Mouse (Mus musculus) myocyte (in vitro differentiated cells): ENCODE data around the gene Acox1. TPM values are rescaled to one million over a fixed set of nuclear protein-coding genes. Genes with fewer than 3 reads are reported as not detected.

Source experiments
- H3K27me3 ChIP-seq: one replicate; pipeline ENCODE4 v1.6.1; 2011; ENCODE audit not compliant: control insufficient read depth, insufficient read depth, insufficient read length
- H3K36me3 ChIP-seq: one replicate; pipeline ENCODE4 v1.6.1; 2011; ENCODE audit not compliant: control insufficient read depth, insufficient read depth
- H3K4me2 ChIP-seq: one replicate; pipeline ENCODE4 v1.6.1; 2011; ENCODE audit warnings: low read depth, control low read depth
- H3K4me3 ChIP-seq: one replicate; pipeline ENCODE4 v1.5.1; 2011; ENCODE audit warnings: mild to moderate bottlenecking, control low read depth, moderate library complexity
- H3K79me2 ChIP-seq: one replicate; pipeline ENCODE4 v1.6.1; 2011; ENCODE audit not compliant: control insufficient read depth, insufficient read depth
- H3ac ChIP-seq: one replicate; pipeline ENCODE4 v1.6.1; 2011; ENCODE audit not compliant: control insufficient read depth, insufficient read length
- CEBPB ChIP-seq: IDR thresholded peaks from 2 replicates; pipeline ENCODE4 v1.6.1; 2011; ENCODE audit warnings: mild to moderate bottlenecking, moderate library complexity; ENCODE audit not compliant: poor library complexity, insufficient read depth, severe bottlenecking
- E2F4 ChIP-seq: IDR thresholded peaks from one replicate; pipeline ENCODE4 v1.6.1; 2011; ENCODE audit warnings: mild to moderate bottlenecking, control low read depth, moderate library complexity; ENCODE audit not compliant: insufficient read depth
- MAX ChIP-seq: IDR thresholded peaks from one replicate; pipeline ENCODE4 v1.6.1; 2011; ENCODE audit warnings: low read depth, mild to moderate bottlenecking, control low read depth
- MYOD1 ChIP-seq, 3 experiments: IDR thresholded peaks; one replicate each; pipeline ENCODE4 v1.6.1; 2011; ENCODE audit warnings: control low read depth in 2 of 3, low read depth in 2 of 3, mild to moderate bottlenecking in 2 of 3, moderate library complexity in 1 of 3; ENCODE audit not compliant: insufficient read length in 2 of 3, control insufficient read depth in 1 of 3
- MYOG ChIP-seq, 3 experiments: IDR thresholded peaks; one replicate each; pipeline ENCODE4 v1.6.1; 2011; ENCODE audit warnings: control low read depth in 2 of 3, low read depth in 2 of 3, mild to moderate bottlenecking in 2 of 3; ENCODE audit not compliant: insufficient read length in 2 of 3, control insufficient read depth in 1 of 3, insufficient read depth in 1 of 3
- POLR2A ChIP-seq: IDR thresholded peaks from one replicate; pipeline ENCODE4 v1.6.1; 2011; ENCODE audit warnings: low read depth, mild to moderate bottlenecking, control low read depth, moderate library complexity; ENCODE audit not compliant: insufficient read length
- POLR2AphosphoS2 ChIP-seq: IDR thresholded peaks from one replicate; pipeline ENCODE4 v1.6.1; 2011; ENCODE audit warnings: low read depth, control low read depth; ENCODE audit not compliant: insufficient read length
- REST ChIP-seq: IDR thresholded peaks from one replicate; pipeline ENCODE4 v1.6.1; 2011; ENCODE audit warnings: mild to moderate bottlenecking, control low read depth, moderate library complexity; ENCODE audit not compliant: insufficient read depth, insufficient read length
- SRF ChIP-seq: IDR thresholded peaks from one replicate; pipeline ENCODE4 v1.6.1; 2011; ENCODE audit warnings: low read depth; ENCODE audit not compliant: control insufficient read depth, insufficient read length
- TCF12 ChIP-seq: IDR thresholded peaks from one replicate; pipeline ENCODE4 v1.6.1; 2011; ENCODE audit warnings: mild to moderate bottlenecking, control low read depth; ENCODE audit not compliant: poor library complexity, insufficient read depth, severe bottlenecking
- TCF3 ChIP-seq: IDR thresholded peaks from one replicate; pipeline ENCODE4 v1.6.1; 2011; ENCODE audit warnings: low read depth, control low read depth; ENCODE audit not compliant: insufficient read length
- USF1 ChIP-seq: IDR thresholded peaks from one replicate; pipeline ENCODE4 v1.6.1; 2011; ENCODE audit warnings: low read depth, mild to moderate bottlenecking, control low read depth, moderate library complexity
- polyA plus RNA-seq: library from polyadenylated mRNA; unstranded; fragments of >200 nt; fragmentation: generic; extraction: Trizol; gene quantifications from one replicate; pipeline ENCODE4 v1.2.1, GENCODE M21; 2012; ENCODE audit warnings: missing spikeins

Gene Acox1
- polyA plus RNA-seq, 1 experiment = 36.4 TPM

DNA sequence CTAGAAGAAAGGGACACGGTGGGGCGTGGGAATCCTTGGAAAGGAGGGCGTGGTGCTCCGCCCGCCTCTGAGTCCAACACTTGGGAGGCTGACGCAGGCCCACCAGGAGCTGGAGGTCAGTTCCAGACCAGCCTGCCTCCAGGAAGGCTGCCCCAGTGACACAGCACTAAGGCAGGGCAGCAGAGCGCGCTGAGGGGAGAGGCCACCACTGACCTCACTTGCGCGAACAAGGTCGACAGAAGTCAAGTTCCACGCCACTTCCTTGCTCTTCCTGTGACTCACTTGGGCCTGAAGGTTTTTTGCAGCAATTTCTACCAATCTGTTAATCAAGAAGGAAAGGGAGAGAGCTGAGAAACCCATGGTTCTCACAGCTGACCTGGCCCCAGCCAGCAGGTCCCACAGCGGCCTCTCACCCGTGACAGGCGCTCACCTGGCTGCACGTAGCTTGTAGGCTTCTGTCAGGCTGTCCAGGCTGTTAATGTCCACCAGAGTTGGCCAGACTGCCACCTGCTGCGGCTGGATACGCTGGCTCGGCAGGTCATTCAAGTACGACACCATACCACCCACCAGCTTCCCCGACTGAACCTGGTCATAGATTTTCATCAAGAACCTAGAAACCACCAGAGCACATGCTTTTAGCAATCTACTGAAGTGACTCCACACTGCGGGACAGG is 23.9 kb downstream of the Acox1 start:
- peaks cover 26% of the 10 kb centered on the region for H3K36me3 ChIP-seq
- no peak overlapping the region for H3K4me3 ChIP-seq
- H3K27me3 ChIP-seq = no peaks in the 10 kb centered on the region
- no peak overlapping the region for H3K4me2 ChIP-seq
- H3K79me2 ChIP-seq = no peaks in the 10 kb centered on the region
- H3ac ChIP-seq = no peak overlapping the region
- TF ChIP-seq MAX (no peak), TCF3 (no peak), CEBPB (no peak), POLR2AphosphoS2 (no peak), TCF12 (no peak), MYOD1 (IDR thresholded peaks at IDR 0.05; ENCODE audit: control insufficient read depth in 1 of 3, insufficient read length in 2 of 3, low read depth in 2 of 3) (no peak), POLR2A (no peak), SRF (no peak)

DNA sequence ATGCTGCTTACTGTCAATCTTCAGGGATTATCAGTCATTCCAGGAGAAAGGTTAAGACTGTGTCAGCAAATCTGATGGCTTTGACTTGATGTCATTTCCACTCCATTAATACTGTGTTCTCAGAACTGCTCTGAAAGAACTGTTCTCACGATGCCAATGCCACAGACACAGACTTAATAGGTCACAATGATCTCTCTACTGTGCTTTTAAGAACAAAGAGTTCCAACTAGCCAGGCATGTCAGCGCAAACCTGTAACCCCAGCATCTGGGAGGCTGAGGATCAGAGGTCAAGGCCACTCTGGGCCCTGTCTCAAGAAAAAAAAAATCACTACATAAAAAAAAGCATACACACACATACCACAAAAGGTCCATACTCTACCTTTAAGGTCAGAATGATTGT is 26.9 kb downstream of the Acox1 start:
- TF ChIP-seq MYOG (IDR thresholded peaks at IDR 0.05; ENCODE audit: control insufficient read depth in 1 of 3, insufficient read depth in 1 of 3, insufficient read length in 2 of 3, low read depth in 2 of 3) = no peak
- no peak for TF ChIP-seq SRF
- no peak for TF ChIP-seq POLR2A
- no peak for TF ChIP-seq POLR2AphosphoS2
- no peak for TF ChIP-seq MAX
- TF ChIP-seq REST = no peak
- no peak for TF ChIP-seq TCF3
- no peak for TF ChIP-seq CEBPB
- peaks cover under 1% of the 10 kb centered on the region for H3K79me2 ChIP-seq
- H3K36me3 ChIP-seq = peaks cover 19% of the 10 kb centered on the region
- no peak overlapping the region for H3K4me3 ChIP-seq
- no peaks in the 10 kb centered on the region for H3K27me3 ChIP-seq
- no peak overlapping the region for H3ac ChIP-seq
- H3K4me2 ChIP-seq = no peak overlapping the region

DNA sequence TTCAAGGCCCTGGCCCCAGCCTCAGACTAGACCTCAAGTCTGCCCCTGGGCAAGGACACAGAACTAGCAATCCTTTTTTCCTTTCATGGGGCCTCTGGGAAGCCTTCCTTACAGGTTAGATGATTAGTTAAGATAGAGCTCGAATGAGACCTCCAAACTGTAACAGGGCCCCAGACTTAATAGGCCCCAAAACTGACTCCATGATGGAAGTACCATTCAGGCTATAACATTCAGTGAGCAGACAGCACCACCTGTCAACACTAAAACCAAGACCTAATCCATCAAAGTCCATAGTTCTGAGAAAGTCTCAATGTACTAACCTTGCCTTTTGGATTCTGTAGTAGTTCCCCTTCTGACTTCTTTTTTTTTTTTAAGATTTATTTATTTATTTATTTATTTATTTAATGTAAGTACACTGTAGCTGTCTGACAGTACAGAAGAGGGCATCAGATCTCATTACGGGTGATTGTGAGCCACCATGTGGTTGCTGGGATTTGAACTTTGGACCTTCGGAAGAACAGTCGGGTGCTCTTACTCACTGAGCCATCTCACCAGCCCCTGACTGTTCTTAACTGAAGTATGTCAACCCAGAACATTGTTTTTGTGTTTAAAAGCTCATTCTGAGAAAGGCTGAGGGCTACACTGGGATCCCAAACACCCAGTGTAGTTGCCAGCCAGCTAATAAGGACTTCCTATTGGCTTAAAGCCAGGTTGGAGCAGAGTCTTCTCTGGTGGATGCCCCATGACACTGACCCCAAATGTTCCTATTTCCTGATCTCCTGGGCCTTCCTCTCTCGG is 28.6 kb downstream of the Acox1 start:
- Histone ChIP-seq H3K79me2 (peaks cover 14% of the 10 kb centered on the region), H3K36me3 (peaks cover 13% of the 10 kb centered on the region), H3K4me2 (no peak overlapping the region), H3K27me3 (no peaks in the 10 kb centered on the region), H3K4me3 (no peak overlapping the region), H3ac (no peak overlapping the region)
- no peak for TF ChIP-seq E2F4
- TF ChIP-seq SRF = no peak
- TF ChIP-seq TCF3 = no peak
- TF ChIP-seq POLR2AphosphoS2 = no peak
- no peak for TF ChIP-seq REST
- TF ChIP-seq MAX = no peak
- TF ChIP-seq TCF12 = no peak
- TF ChIP-seq MYOG (IDR thresholded peaks at IDR 0.05; ENCODE audit: control insufficient read depth in 1 of 3, insufficient read depth in 1 of 3, insufficient read length in 2 of 3, low read depth in 2 of 3) = no peak
- no peak for TF ChIP-seq MYOD1 (IDR thresholded peaks at IDR 0.05; ENCODE audit: control insufficient read depth in 1 of 3, insufficient read length in 2 of 3, low read depth in 2 of 3)
- TF ChIP-seq USF1 = no peak
- TF ChIP-seq CEBPB = no peak
- no peak for TF ChIP-seq POLR2A

DNA sequence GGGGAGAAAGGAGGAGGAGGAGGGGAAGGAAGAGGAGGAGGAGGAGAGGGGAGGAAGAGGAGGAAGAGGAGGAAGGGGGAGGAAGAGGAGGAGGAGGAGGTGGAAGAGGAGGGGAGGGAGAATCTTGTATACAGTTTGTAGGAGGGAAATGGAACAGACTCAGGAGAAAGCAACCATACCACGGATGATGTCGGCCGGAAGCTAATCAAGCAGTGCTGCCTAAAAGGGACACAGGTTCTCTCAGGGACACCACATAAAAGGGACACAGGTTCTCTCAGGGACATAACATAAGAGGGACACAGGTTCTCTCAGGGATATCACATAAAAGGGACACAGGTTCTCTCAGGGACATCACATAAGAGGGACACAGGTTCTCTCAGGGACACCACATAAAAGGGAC is 29.6 kb downstream of the Acox1 start:
- Histone ChIP-seq H3K79me2 (peaks cover 14% of the 10 kb centered on the region), H3K4me2 (no peak overlapping the region), H3ac (no peak overlapping the region), H3K27me3 (no peaks in the 10 kb centered on the region), H3K36me3 (peaks cover 13% of the 10 kb centered on the region), H3K4me3 (no peak overlapping the region)
- no peak for TF ChIP-seq REST
- no peak for TF ChIP-seq MAX
- no peak for TF ChIP-seq E2F4
- no peak for TF ChIP-seq USF1
- TF ChIP-seq TCF3 = no peak
- TF ChIP-seq POLR2A = no peak
- TF ChIP-seq POLR2AphosphoS2 = no peak
- TF ChIP-seq MYOG (IDR thresholded peaks at IDR 0.05; ENCODE audit: control insufficient read depth in 1 of 3, insufficient read depth in 1 of 3, insufficient read length in 2 of 3, low read depth in 2 of 3) = no peak
- TF ChIP-seq SRF = no peak
- no peak for TF ChIP-seq CEBPB
- no peak for TF ChIP-seq MYOD1 (IDR thresholded peaks at IDR 0.05; ENCODE audit: control insufficient read depth in 1 of 3, insufficient read length in 2 of 3, low read depth in 2 of 3)
- no peak for TF ChIP-seq TCF12
